Mouse (Mus musculus) T-helper 17 cell (primary cell): ENCODE measurements around the gene Gng8.

Source experiments
- in situ Hi-C, 2 experiments: fragments of 300-600 bp; cut with MboI, MseI; formaldehyde crosslinking; loops; 1 replicate in 1 of 2; 2 replicates in 1 of 2; pipeline ENCODE4 v1.15.1; 2025; ENCODE audit warnings: high pct_unique_total_duplicates in 2 of 2

Gng8 gene

DNA sequence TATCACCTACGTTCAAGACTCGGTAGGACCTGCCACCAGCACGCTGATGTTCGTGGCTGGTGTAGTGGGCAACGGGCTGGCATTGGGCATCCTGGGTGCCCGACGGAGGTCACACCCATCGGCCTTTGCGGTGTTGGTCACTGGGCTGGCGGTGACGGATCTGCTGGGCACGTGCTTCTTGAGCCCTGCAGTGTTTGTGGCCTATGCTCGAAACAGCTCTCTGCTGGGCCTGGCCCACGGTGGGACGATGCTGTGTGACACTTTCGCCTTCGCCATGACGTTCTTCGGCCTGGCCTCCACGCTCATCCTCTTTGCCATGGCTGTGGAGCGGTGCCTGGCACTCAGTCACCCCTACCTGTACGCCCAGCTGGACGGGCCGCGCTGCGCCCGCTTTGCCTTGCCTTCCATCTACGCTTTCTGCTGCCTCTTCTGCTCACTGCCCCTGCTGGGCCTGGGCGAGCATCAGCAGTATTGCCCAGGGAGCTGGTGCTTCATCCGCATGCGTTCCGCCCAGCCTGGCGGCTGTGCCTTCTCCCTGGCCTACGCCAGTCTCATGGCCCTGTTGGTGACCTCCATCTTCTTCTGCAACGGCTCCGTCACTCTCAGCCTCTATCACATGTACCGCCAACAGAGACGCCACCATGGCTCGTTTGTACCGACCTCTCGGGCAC lies 15.4 kb downstream of the Gng8 start:
- in situ Hi-C loops: no loop called here

DNA sequence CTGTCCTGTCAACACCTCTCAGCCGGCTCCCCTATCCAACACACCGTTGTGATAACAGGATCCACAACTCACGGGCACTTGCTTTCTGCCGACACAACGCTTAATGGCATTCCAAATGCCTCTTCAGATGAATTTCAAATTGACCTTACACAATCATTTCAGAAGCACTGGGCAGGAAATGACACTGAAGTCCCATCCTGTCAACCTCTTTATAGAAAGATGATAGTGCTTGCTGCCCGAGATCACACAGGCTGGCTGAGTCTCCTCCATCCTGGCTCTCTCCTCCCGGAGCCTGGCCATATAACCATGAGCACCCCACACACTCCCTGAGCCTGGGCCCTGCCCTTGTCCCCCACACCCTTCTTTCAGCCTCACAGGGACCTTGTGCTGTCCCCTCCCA lies 16.3 kb downstream of the Gng8 start:
- in situ Hi-C loops: no loop called here

DNA sequence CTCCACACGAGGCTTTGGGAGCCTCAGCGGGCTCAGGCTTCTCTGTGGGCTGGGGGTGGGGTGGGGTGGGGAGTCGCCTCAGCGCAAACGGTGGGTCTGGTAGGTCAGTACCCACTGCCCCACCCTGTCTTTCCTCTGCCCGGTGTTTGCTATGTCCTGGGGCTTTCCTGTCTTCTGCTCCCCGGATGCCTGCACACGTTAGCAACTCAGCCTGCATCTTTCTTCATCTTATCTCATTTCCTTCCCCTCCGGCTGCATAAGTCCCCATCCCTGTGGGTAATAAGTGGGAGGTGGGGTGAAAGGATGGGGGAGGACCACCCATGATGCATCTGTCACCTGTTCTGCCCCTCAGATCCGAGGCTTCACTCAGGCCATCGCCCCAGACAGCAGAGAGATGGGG lies 16.8 kb downstream of the Gng8 start:
- in situ Hi-C loops: no loop called here

DNA sequence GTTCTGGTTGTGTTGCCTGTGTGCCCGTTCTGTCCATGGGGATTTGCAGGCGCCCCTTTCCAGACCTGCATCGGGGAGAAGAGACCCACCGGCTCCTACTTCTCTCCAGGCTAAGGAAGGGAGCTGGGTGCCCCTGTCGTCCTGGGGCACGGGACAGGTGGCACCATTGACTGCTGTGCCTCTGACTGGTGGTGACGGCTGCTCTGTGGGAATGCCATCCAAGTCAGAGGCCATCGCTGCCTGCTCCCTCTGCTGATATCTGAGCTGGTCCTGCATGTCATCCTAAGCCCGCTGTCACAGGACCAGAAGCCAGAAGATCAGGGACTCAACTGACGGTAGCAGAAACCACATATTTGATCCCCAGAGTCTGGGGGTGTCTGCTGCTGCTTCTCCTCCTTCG lies 17.3 kb downstream of the Gng8 start:
- in situ Hi-C loops: no loop called here

DNA sequence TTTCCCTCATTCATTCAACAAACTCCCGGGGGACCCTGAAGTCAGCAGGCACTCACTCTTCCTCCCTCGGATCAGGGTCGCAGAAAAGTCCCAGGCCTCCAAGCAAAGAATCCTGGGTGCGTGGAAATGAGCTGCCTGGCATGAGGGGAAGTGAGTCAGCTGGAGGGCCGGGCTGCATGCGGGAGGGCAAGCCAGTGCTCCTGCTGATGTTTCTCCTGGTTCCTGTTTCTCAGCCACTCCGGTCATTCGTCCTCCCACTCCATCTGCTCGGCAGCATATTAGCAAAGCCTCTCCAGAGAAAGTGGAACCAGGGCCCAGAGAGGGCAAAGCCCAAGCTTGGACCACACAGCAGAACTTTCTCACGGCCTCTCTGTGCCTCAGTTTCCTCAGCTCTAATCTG lies 18.3 kb downstream of the Gng8 start:
- in situ Hi-C loops: no loop called here

DNA sequence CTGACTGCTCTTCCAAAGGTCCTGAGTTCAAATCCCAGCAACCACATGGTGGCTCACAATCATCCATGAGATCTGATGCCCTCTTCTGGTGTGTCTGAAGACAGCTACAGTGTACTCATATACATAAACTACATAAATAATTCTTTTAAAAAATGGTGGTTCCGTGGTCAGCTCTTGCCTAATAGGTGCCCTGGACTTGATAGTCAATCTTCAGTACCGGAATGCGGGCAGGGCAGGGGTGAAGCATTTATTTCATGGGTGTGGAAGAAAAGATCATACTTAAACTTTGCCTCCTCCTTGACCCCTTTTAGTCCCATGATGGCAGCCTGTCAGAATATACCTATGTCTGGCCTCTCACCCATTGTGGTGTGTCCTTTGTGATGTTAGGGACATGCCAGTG lies 20.3 kb downstream of the Gng8 start:
- in situ Hi-C loops: no loop called here

DNA sequence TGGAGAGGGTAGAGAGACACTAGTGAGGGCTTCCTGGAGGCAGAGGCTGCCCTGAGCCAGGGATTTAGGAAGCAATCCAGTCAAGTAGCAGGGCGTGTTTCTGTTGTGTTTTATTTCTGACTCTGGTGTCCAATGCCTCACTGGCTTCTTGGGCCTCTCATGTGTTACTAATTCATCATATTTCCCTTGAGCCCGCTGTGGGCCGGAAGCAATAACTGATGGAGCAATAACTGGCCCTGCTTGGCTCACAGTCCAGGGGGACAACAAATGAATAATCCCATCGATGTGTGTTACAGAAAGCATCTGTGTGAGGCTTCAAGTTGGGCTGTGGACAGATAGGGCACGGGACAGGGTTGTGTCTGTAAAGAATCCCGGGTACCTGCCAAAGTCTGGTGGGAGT lies 20.8 kb downstream of the Gng8 start:
- in situ Hi-C loops: no loop called here

DNA sequence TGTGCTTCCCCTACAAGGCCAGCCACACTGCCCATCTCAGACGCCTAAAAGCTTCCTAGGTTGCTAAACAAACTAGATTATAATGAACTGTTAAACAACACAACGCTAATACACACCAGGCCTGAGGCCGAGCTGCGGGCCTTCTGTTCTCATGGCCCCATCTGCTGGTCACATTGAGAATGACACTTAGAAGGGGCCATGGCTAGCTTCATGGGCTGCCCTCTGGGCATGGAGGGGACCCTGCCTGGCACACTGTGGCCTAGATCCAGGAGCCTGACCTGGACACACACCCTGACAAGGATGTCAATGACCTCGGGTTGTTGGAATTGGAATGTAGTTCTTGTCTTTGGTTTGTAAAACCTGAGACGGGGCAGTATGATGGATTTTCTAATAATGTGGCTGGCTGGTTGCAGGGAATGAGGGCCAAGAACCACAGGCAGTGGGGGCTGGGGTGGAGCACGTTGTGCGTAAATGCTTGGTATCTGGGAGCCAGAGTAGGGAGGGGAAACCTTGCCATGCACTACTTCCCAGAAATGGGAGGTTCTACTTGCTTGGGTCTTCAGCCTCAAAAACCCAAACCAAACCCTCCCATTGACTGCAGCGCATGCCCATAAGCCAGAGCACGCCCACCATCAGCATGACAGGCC lies 22.3 kb downstream of the Gng8 start:
- in situ Hi-C loops: no loop called here

DNA sequence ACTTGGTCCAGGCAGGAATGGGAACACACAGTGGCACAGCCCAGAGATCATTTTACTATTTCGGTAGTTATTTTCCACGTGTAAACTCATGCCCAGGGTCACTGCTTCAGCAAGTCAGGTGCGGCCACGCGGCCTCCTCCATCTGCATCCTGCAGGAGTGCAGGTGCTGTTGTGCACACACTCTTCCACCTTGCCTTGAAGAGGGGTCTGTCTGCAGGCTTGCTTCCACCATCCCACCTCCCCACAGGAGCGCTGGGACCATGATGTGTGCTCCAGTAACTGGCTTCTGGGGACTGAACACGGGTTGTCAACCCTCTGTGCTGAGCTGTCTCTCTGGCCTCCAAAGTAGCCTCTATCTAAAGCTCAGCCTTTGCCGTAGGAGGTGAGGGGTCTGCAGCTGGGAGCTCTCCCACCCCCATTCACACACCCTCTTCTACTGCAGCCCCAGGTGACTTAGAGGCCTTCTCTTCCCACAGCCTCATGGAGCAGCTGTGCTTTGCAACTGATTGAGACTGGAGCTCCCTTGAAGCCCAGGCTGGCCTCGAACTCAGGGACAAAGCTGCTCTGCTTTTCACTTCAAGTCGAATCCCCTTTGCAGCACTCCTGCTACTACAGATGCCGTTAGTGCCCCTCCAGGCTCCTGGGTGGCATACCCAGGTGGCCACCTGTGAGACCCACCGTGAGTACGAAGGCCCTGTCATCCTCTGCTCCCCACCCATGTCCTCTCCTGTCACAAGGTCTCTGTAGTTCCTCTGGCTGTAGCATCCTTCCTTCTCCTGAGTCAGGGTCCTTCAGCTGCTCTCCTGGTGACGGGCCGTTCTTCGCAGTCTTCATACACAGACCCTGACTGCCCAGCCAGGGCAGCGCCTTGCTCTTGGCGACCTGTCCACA lies 23.1 kb downstream of the Gng8 start:
- in situ Hi-C loops: no loop called here

DNA sequence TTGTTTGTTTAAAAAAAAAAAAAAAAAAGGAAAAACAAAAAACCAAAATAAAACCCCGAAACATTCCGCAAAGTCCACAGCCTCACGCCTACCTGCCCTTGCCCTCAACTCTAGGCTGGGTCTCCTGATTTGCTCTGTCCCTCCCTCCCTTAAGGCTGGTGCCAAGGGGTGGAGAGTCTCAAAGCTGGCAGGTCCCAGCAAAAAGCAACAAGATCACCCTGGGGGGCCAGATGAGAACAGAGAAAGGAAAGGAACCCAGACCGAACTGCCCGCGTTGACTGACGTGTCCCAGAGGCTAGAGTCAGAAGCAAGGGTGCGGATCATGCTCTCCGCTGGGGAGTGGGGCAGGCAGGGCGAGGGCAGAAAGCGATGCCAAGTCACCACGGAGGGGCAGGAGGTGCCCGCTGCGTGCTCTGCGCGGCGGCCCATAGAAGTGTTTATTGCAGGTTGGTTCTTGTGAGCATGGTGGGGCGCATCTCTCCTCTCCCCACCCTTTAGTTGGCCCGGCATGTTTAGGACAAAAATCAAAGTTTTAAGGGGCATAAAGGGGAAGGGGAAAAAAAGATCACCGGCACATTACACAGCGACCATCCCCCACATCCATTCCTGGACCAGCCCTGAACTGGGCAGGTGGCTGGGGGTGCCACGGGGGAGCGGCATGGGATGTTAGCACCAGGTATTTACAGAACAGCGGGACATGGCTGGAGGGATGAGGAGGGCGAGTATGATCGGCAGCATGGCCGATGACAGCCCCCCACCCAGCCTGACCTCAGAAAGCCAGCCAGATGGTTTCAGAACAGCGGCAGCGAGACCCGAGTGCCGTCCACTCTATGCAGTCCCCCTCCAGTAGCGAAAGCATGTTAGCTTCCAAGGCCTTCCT lies 24.1 kb downstream of the Gng8 start:
- in situ Hi-C loops: no loop called here

DNA sequence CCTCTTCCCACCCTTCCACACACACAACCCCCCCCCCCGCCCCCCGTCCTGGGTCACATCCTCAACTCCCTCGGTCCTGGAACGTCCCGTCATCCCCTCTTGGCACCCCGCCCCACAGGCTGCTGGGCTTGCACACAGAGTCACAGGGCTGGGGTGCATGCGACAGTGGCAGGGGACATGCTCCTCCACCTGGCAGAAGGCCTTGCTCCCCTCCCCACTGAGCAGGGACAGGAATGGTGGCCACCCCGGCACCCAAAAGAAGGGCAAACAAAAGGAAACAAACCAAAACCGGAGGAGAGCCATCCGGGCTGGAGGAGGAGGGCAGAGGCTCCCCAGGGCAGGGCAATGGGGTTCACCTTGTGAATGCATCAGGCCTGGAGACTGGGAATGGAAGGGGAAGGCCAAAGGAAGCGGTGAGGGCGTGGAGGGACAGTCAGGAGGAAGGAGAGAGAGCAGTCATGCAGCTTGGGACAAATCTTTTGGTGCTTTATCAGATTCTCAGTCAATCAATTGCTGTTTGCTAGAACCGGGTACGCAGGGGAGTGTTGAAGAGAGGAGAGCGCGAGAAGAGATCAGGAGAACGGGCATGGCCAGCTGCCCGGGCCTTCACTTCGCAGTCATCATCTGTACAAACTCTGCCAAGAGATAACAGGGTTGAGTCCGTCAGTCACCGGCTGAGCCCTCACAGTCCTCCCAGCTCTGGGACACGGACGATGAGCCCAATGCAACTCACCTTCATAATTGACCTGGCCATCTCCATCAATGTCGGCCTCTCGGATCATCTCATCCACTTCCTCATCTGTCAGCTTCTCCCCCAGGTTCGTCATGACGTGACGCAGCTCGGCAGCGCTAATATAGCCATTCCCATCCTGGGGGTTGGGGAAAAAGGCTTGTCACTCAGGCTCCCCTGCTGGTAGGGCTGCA lies 25.0 kb downstream of the Gng8 start:
- in situ Hi-C loops: no loop called here

DNA sequence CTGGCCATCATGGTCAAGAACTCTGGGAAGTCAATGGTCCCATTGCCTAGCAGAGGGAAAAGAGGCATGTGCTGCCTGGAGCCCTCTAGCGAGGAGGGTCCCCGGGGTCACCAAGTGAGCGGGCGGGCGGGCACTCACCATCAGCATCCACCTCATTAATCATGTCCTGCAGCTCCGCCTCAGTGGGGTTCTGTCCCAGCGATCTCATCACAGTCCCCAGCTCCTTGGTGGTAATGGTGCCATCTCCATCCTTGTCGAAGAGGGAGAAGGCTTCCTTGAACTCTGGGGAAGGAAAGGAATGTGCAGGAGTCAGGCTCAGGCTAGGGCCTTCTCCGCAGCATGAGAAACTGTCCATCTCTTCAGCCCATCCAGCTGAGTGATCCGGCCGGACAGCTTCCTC lies 25.9 kb downstream of the Gng8 start:
- in situ Hi-C loops: no loop called here

DNA sequence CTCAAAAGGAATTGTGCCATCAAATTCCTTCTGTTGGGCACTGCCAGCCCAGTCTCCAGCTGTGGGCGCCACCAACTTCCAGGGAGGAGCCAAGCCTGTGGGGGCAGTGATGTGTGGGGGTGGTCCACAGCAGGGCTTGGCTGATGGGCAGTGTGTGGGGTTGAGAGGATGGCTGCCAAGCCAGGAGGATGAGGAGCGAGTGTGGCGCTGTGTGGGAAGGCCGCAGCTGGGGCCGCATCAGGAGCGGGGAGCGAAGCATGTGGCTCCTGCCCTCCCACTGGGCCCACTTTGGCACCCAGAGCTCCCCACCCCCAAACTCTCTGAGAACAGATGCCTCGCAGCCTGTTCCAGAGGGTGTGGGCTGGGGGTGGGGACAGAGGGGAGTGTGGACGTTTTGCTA lies 26.4 kb downstream of the Gng8 start:
- in situ Hi-C loops: no loop called here

DNA sequence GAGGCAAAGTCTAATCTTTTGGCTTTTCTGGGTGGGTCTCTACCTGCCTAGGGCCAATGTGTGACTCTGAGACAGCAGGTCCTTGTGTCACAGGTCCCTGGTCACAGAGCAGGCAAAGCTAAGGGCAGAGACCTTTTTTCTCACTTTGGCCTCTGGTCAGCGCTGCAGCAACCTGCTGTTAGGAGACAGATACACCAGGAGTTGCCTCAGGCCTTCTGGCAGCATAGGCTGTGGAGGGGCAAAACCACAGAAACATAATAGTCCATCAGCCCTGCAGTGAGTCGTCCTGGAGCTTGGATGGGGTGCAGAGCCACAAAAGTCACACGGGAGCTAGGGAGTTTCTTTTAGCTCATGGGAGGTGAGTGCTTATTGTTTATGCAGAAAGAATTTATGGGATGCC lies 27.1 kb downstream of the Gng8 start:
- in situ Hi-C loops: no loop called here

DNA sequence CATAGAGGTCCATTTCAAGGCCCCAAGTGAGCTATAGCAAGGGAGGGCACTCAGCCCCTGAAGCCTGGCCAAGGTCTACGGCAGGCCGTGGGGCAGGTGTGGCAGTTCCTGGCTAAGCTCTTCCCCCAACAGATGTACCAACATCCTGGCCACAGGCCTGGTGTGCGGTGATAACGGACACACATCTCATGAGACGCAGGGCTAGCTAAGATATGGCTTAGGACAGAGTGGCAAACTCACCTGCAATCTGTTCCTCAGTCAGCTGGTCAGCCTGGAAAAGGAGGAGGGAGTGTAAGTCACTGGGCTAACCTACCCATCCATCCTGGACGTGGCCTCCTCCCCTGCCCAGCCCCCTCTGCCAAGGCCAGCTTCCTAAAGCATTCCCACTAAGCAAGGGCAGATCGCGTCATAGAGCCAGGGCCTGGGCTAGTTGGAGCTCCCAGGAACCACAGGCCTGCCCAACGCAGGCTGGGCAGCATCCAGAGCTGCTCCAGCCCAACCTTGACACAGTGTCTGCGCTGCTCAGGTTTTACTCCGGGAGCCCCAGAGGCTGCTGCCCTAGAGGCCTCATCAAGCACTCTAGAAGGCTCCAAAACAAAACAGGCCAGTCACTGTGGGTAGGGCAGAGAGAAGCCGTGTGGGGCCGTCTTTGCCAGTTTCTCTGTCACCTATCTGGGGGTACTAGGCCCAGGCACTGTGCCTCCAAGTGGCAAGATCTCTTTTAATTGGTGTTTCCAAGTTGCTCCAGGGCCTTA lies 28.0 kb downstream of the Gng8 start:
- in situ Hi-C loops: loop anchor here (5.0 kb wide), 2 partner anchors 47 to 102 kb away; partner anchors contain the start of genes Fkrp (in 2 of the 2) and Strn4 (in 2 of the 2)

DNA sequence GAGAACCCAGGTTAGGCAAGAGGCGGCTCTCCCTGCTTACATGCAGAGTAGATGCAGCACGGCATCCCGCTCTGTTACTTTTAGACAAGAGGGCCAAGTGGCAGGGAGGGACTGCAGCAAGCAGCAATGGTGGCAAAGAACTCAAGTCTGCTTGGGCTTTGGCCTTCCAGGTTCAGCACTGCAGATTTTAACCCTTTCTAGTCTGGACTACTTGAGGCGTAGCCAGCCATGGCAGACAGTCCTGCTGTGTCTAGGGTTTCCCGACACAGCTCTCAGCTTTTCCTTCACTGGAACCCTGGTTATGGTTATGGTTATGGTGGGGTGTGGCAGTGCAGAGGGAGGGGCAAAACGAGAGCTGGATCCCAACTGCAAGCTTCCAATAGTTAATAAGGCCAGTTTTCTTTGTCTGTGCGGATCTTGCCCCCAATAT lies 28.6 kb downstream of the Gng8 start:
- in situ Hi-C loops: loop anchor here (5.0 kb wide), 2 partner anchors 48 to 103 kb away; partner anchors contain the start of genes Fkrp (in 2 of the 2) and Strn4 (in 2 of the 2)

DNA sequence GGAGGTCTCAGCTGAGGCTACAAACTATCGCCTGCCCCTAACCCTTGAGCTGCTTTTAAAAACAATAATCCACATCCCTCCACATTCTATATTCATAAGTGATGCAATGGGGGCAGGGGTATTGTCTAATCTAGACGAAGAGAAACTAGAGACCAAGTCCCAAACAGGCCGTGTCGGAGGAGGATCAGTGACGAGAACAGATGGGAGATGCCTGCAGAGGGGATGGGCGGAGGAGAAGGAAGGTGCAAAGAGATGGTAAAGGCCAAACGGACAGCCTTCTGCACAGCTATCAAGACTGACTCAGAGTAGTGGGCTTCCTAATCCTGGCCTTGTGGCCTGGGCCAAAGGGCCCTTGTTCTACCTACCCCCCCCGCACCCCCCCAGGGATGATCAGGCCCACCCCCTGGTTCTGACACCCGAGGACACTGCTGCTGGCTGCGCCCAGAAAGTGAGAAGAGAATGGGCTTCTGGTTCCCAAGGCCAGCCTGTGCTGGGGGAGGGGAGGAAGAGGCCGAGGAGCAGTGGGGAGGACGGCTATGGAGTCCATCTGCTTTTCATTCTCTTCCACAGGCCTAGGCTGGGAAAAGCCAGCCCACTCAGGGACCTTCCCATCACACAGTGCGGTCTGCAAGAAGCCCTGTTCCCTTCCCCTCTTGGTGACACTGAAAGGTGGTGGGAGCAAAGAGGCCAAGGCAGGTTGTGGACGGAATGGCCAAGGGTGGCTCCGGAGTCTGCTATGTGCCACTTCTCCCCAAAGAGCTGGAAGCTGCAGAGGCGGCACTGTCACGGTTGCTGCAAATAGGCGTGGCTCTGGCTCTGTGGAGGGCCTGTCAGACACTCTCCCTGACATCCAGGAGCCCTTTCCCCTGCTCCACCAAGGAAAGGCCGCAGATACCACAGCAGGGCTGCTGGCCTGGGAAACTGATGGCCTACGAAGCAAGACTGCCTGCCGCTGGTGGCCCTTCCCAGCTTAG lies 29.5 kb downstream of the Gng8 start:
- in situ Hi-C loops: loop anchor here (5.0 kb wide), 2 partner anchors 49 to 104 kb away; partner anchors contain the start of genes Fkrp (in 2 of the 2) and Strn4 (in 2 of the 2)

DNA sequence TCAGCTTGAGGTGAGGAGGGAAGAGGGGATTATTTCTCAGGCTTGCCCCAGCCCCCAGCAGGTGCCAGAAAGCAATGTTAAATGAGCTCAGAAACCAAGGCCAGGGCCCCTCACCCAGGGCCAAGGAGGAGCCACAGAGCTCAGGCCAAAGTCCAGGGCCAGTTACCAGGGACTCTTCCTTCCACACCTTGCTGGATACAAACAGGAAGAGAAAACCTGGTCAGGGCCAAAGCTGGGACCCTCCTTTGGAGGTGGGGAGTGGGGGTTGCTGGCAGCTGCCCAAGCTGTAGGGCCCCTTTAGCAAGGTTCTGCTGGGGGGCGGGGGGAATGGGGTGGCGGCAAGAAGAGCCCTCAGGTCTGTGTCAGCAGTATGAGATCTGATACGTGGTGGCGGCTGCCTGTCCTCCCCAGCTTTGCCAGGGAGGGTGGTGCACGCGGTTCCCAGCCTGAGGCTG lies 30.3 kb downstream of the Gng8 start:
- in situ Hi-C loops: loop anchor here (5.0 kb wide), 2 partner anchors 50 to 105 kb away; partner anchors contain the start of genes Fkrp (in 2 of the 2) and Strn4 (in 2 of the 2)
